ENCODE assay signal across 8 mouse cellular contexts in the genomic region with DNA sequence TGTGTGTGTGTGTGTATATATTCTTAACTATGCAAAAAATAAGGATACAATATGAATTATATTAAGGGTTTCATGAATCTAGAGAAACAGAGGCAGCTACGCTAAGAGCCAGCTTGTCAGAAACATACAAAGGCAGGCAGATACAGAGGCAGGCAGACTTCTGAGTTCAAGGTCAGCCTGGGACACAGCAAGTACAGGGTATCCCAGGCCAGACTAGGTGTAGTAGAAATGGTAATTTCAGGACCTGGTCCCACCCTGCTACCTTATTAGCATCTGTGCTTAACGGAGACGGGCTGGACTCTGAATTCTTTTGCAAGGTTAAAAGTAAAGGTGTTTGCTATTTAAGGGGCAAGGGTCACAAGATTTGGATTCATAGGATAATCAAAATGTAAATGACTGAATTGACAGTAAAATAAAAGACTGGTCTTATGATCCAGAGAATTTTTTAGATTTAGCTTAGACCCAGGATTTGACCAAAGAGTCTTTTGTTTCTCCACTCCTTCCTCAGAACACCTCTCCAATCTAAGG. TPM values are rescaled to one million over a fixed set of nuclear protein-coding genes. Genes with fewer than 3 reads are reported as not detected.
DNase-seq lines count a peak whose midpoint lies in the region; ATAC-seq and TF ChIP-seq lines count a peak whose summit lies in the region.

A gene (plus strand): TSS at position 478 of the 528 bp plus-strand sequence.

- no peak within 1 kb of the TSS for H3K27ac ChIP-seq in lung, embryonic 16.5 days (ENCODE audit: low read length)
- H3K27ac ChIP-seq in embryonic facial prominence, embryonic 11.5 days (replicated peaks; ENCODE audit: low read depth, low read length): no peak within 1 kb of the TSS
- H3K27ac ChIP-seq in heart, embryonic 12.5 days (ENCODE audit: poor library complexity, severe bottlenecking): no peak within 1 kb of the TSS

- H3K36me3 ChIP-seq in lung, embryonic 16.5 days (ENCODE audit: control insufficient read depth, insufficient read depth, low read length): no peaks in the 10 kb centered on the region
- H3K36me3 ChIP-seq in embryonic facial prominence, embryonic 11.5 days (replicated peaks; ENCODE audit: control insufficient read depth, insufficient read depth, low read depth, low read length): no peaks in the 10 kb centered on the region
- no peaks in the 10 kb centered on the region for H3K36me3 ChIP-seq in heart, embryonic 12.5 days
- no peaks in the 10 kb centered on the region for H3K36me3 ChIP-seq in myocyte (ENCODE audit: control insufficient read depth, insufficient read depth)

- H3K4me3 ChIP-seq in lung, embryonic 16.5 days (ENCODE audit: low read length): no peak within 1 kb of the TSS
- H3K4me3 ChIP-seq in embryonic facial prominence, embryonic 11.5 days (ENCODE audit: low read depth, low read length): no peak within 1 kb of the TSS
- H3K4me3 ChIP-seq in heart, embryonic 12.5 days: no peak within 1 kb of the TSS
- H3K4me3 ChIP-seq in myocyte: no peak within 1 kb of the TSS

- TF ChIP-seq POLR2A in myocyte (IDR thresholded peaks at IDR 0.05; ENCODE audit: insufficient read length, low read depth): no peak

- peaks cover 5% of the 10 kb centered on the region for H3K79me2 ChIP-seq in myocyte (ENCODE audit: control insufficient read depth, insufficient read depth)

- intact Hi-C loops in left cerebral cortex, postnatal 10 days (cut with DNase I): loop anchor here (10.0 kb wide), 1 partner anchor 497 kb away; no protein-coding TSS in a partner anchor

- H3ac ChIP-seq in myocyte (ENCODE audit: control insufficient read depth, insufficient read length): no peak within 1 kb of the TSS

- no peak for ATAC-seq in lung, embryonic 16.5 days (ENCODE audit: low read depth)
- ATAC-seq in embryonic facial prominence, embryonic 11.5 days (replicated peaks; ENCODE audit: insufficient number of reproducible peaks, low FRiP score, low TSS enrichment, low read depth): no peak
- ATAC-seq in heart, embryonic 12.5 days (ENCODE audit: insufficient number of reproducible peaks, low FRiP score): no peak

- DNase-seq in lung, postnatal 36 days: no peak
- no peak for DNase-seq in embryonic facial prominence, embryonic 11.5 days (ENCODE audit: low spot score)
- DNase-seq in left cerebral cortex, postnatal 10 days (ENCODE audit: extremely low spot score in 1 of 2, low spot score in 2 of 2): no peak
- no peak for DNase-seq in ovary, postnatal 14 days (ENCODE audit: low spot score)
- DNase-seq in ovary, adult 18-20 months (ENCODE audit: low spot score): no peak

- 79% methylated on average over 3 of the region's 3 CpGs for WGBS in lung, embryonic 16.5 days
- WGBS in embryonic facial prominence, embryonic 11.5 days: 86% methylated on average over 3 of the region's 3 CpGs
- WGBS in heart, embryonic 12.5 days: 78% methylated on average over 3 of the region's 3 CpGs

- H3K9me3 ChIP-seq in lung, embryonic 16.5 days (ENCODE audit: control insufficient read depth, low read length): no peaks in the 10 kb centered on the region
- H3K9me3 ChIP-seq in embryonic facial prominence, embryonic 11.5 days (replicated peaks; ENCODE audit: control insufficient read depth, low read length): no peaks in the 10 kb centered on the region
- H3K9me3 ChIP-seq in heart, embryonic 12.5 days (replicated peaks): no peaks in the 10 kb centered on the region

- H3K4me2 ChIP-seq in lung, embryonic 16.5 days (ENCODE audit: low read depth, low read length): no peak within 1 kb of the TSS
- H3K4me2 ChIP-seq in embryonic facial prominence, embryonic 11.5 days (ENCODE audit: low read depth, low read length): no peak within 1 kb of the TSS
- no peak within 1 kb of the TSS for H3K4me2 ChIP-seq in heart, embryonic 12.5 days
- H3K4me2 ChIP-seq in myocyte (ENCODE audit: low read depth): no peak within 1 kb of the TSS

- H3K27me3 ChIP-seq in lung, embryonic 16.5 days (ENCODE audit: control insufficient read depth, insufficient read depth, low read depth, low read length): peaks cover 5% of the 10 kb centered on the region; the same call in 1 of the 2 replicates
- no peaks in the 10 kb centered on the region for H3K27me3 ChIP-seq in embryonic facial prominence, embryonic 11.5 days (ENCODE audit: control insufficient read depth, insufficient read depth, low read length)
- H3K27me3 ChIP-seq in heart, embryonic 12.5 days (replicated peaks): peaks cover 40% of the 10 kb centered on the region
- no peaks in the 10 kb centered on the region for H3K27me3 ChIP-seq in myocyte (ENCODE audit: control insufficient read depth, insufficient read depth, insufficient read length)

- H3K9ac ChIP-seq in lung, embryonic 16.5 days (ENCODE audit: low read length): no peak within 1 kb of the TSS
- no peak within 1 kb of the TSS for H3K9ac ChIP-seq in embryonic facial prominence, embryonic 11.5 days (replicated peaks; ENCODE audit: low read length)
- no peak within 1 kb of the TSS for H3K9ac ChIP-seq in heart, embryonic 12.5 days

- H3K4me1 ChIP-seq in lung, embryonic 16.5 days (replicated peaks; ENCODE audit: control insufficient read depth, insufficient read depth, low read length): no peaks in the 10 kb centered on the region
- H3K4me1 ChIP-seq in embryonic facial prominence, embryonic 11.5 days (ENCODE audit: control insufficient read depth, insufficient read depth, low read length): no peaks in the 10 kb centered on the region
- no peaks in the 10 kb centered on the region for H3K4me1 ChIP-seq in heart, embryonic 12.5 days (replicated peaks)

TF ChIP-seq in myocyte, 11 proteins besides CTCF, POLR2A, EP300 and RAD21:
- TF ChIP-seq USF1 (IDR thresholded peaks at IDR 0.05; ENCODE audit: low read depth): no peak
- TF ChIP-seq CEBPB (IDR thresholded peaks at IDR 0.05; ENCODE audit: insufficient read depth, poor library complexity, severe bottlenecking): no peak
- TF ChIP-seq E2F4 (IDR thresholded peaks at IDR 0.05; ENCODE audit: insufficient read depth): no peak
- no peak for TF ChIP-seq SRF (IDR thresholded peaks at IDR 0.05; ENCODE audit: control insufficient read depth, insufficient read length, low read depth)
- no peak for TF ChIP-seq REST (IDR thresholded peaks at IDR 0.05; ENCODE audit: insufficient read depth, insufficient read length)
- no peak for TF ChIP-seq TCF12 (IDR thresholded peaks at IDR 0.05; ENCODE audit: insufficient read depth, poor library complexity, severe bottlenecking)
- no peak for TF ChIP-seq POLR2AphosphoS2 (IDR thresholded peaks at IDR 0.05; ENCODE audit: insufficient read length, low read depth)
- TF ChIP-seq TCF3 (IDR thresholded peaks at IDR 0.05; ENCODE audit: insufficient read length, low read depth): no peak
- TF ChIP-seq MAX (IDR thresholded peaks at IDR 0.05; ENCODE audit: low read depth): no peak
- TF ChIP-seq MYOG (IDR thresholded peaks at IDR 0.05; ENCODE audit: control insufficient read depth in 1 of 3, insufficient read depth in 1 of 3, insufficient read length in 2 of 3, low read depth in 2 of 3): no peak
- no peak for TF ChIP-seq MYOD1 (IDR thresholded peaks at IDR 0.05; ENCODE audit: control insufficient read depth in 1 of 3, insufficient read length in 2 of 3, low read depth in 2 of 3)

RNA-seq across cellular contexts. Expression of the gene that starts here (rescaled TPM):
- polyA plus RNA-seq in lung, embryonic 16.5 days (2015; fragmentation: Nextera tagmentation; extraction: Ambion mirVana): 123 and 130 TPM in 2 replicates
- 107 and 116 TPM in 2 replicates for polyA plus RNA-seq in embryonic facial prominence, embryonic 11.5 days (2014; fragmentation: Nextera tagmentation; extraction: Ambion mirVana)
- 66.2 and 74.5 TPM in 2 replicates for polyA plus RNA-seq in heart, embryonic 12.5 days (2016; fragmentation: Nextera tagmentation; extraction: Ambion mirVana)
- total RNA-seq in left cerebral cortex, postnatal 10 days (2021): 10 to 100 TPM; 19.5 to 22.9 TPM
- 36.8 TPM for polyA plus RNA-seq in myocyte (2012; fragmentation: generic; extraction: Trizol)
